Mouse (Mus musculus) cerebellum, adult 2 months (tissue): Measurements from ENCODE around the gene Stat1.

Source experiments
- CTCF ChIP-seq: fragments of 200-500 bp; IDR thresholded peaks from 2 replicates; pipeline ENCODE4 v1.5.1; 2011; ENCODE audit warnings: low read depth, mild to moderate bottlenecking, control low read depth, low read length, moderate library complexity, borderline replicate concordance; ENCODE audit not compliant: insufficient read depth
- POLR2A ChIP-seq: fragments of 200-500 bp; IDR thresholded peaks from 2 replicates; pipeline ENCODE4 v1.6.1; 2011; ENCODE audit warnings: low read length, control low read depth, borderline replicate concordance; ENCODE audit not compliant: insufficient read depth

GRCm38 (mm10) chr1:52154890-52155289, 35.6 kb downstream of the Stat1 start:
- no peak for TF ChIP-seq POLR2A
- TF ChIP-seq CTCF = no peak
